Mouse (Mus musculus) left cerebral cortex, adult 18-20 months (tissue): ENCODE measurements around the gene Fkbp1a. TPM values are rescaled to one million over a fixed set of nuclear protein-coding genes. Genes with fewer than 3 reads are reported as not detected.

Experiments
- DNase-seq, 2 experiments: peaks; one replicate each; pipeline ENCODE4 v3.0.0; 2021 to 2022; ENCODE audit warnings: low spot score in 2 of 2, mixed read lengths in 1 of 2
- total RNA-seq, 2 experiments: library from RNA; stranded (reverse); gene quantifications; 2 replicates each; pipeline ENCODE4 v1.2.3; 2021

Fkbp1a gene
- total RNA-seq, 2 experiments from 2014 or later, result 748 to 757 TPM

- DNase-seq, result peak; percentile 34 to 44
Observed at GRCm38 (mm10) chr2:151543063-151543895, 996 bp downstream of the Fkbp1a start.

GRCm38 (mm10) chr2:151544673-151545072, 2.4 kb downstream of the Fkbp1a start:
- no peak for DNase-seq

- DNase-seq, result no peak
Observed at GRCm38 (mm10) chr2:151546571-151546970, 4.3 kb downstream of the Fkbp1a start.

GRCm38 (mm10) chr2:151549615-151550121, 7.4 kb downstream of the Fkbp1a start:
- DNase-seq, result no peak

- no peak for DNase-seq
Observed at GRCm38 (mm10) chr2:151562930-151563921, 20.9 kb downstream of the Fkbp1a start.

GRCm38 (mm10) chr2:151564006-151564405, 21.7 kb downstream of the Fkbp1a start:
- DNase-seq, result no peak

- DNase-seq, result no peak
Observed at GRCm38 (mm10) chr2:151564986-151565385, 22.7 kb downstream of the Fkbp1a start.

- no peak for DNase-seq
Observed at GRCm38 (mm10) chr2:151566856-151567255, 24.6 kb downstream of the Fkbp1a start.

- DNase-seq, result no peak
Observed at GRCm38 (mm10) chr2:151569452-151569851, 27.2 kb downstream of the Fkbp1a start.

GRCm38 (mm10) chr2:151571873-151572700, 29.8 kb downstream of the Fkbp1a start, which contains the start of gene Sdcbp2:
TSS of gene Sdcbp2 (plus strand) at chr2:151572622.
- no peak for DNase-seq

GRCm38 (mm10) chr2:151573667-151574066, 31.4 kb downstream of the Fkbp1a start:
- DNase-seq, result peak in 1 of 2 experiments; percentile 54

GRCm38 (mm10) chr2:151574607-151575006, 32.3 kb downstream of the Fkbp1a start:
- DNase-seq, result peak; percentile 61 to 77

GRCm38 (mm10) chr2:151575119-151575698, 32.9 kb downstream of the Fkbp1a start:
- DNase-seq, result no peak

- DNase-seq, result peak; percentile 91 to 93
Observed at GRCm38 (mm10) chr2:151575699-151576389, 33.6 kb downstream of the Fkbp1a start.

- no peak for DNase-seq
Observed at GRCm38 (mm10) chr2:151579183-151579582, 36.9 kb downstream of the Fkbp1a start.

- DNase-seq, result no peak
Observed at GRCm38 (mm10) chr2:151580945-151581344, 38.7 kb downstream of the Fkbp1a start.

- no peak for DNase-seq
Observed at GRCm38 (mm10) chr2:151585934-151586333, 43.7 kb downstream of the Fkbp1a start.

- DNase-seq, result no peak
Observed at GRCm38 (mm10) chr2:151586807-151587206, 44.5 kb downstream of the Fkbp1a start.

GRCm38 (mm10) chr2:151587306-151587705, 45.0 kb downstream of the Fkbp1a start:
- no peak for DNase-seq
